Mouse (Mus musculus) heart, embryonic 15.5 days (tissue): Measurements from ENCODE around the gene Nmnat1. TPM values are rescaled to one million over a fixed set of nuclear protein-coding genes. Genes with fewer than 3 reads are reported as not detected.

Experiments
- ATAC-seq: fragments of 200-750 bp; cut with Nextera tagmentation; replicated peaks from 2 replicates; pipeline ENCODE4 v1.8.0; 2017; ENCODE audit warnings: low read depth, moderate TSS enrichment; ENCODE audit not compliant: insufficient number of reproducible peaks, insufficient read depth, low FRiP score
- H3K27ac ChIP-seq: fragments of 300-500 bp; sonication (generic); 2 replicates; pipeline ENCODE4 v1.5.1; 2015; ENCODE audit warnings: mild to moderate bottlenecking, inconsistent platforms
- H3K27me3 ChIP-seq: fragments of 300-500 bp; sonication (generic); 2 replicates; pipeline ENCODE4 v1.6.1; 2015; ENCODE audit warnings: inconsistent platforms
- H3K36me3 ChIP-seq: fragments of 300-500 bp; sonication (generic); 2 replicates; pipeline ENCODE4 v1.6.1; 2015; ENCODE audit warnings: mild to moderate bottlenecking, inconsistent platforms
- H3K4me1 ChIP-seq: fragments of 300-500 bp; sonication (generic); replicated peaks from 2 replicates; pipeline ENCODE4 v1.6.1; 2015; ENCODE audit warnings: inconsistent platforms
- H3K4me2 ChIP-seq: fragments of 300-500 bp; sonication (generic); 2 replicates; pipeline ENCODE4 v1.6.1; 2015; ENCODE audit warnings: inconsistent platforms, mild to moderate bottlenecking, moderate library complexity
- H3K4me3 ChIP-seq: fragments of 300-500 bp; sonication (generic); 2 replicates; pipeline ENCODE4 v1.5.1; 2015; ENCODE audit warnings: mild to moderate bottlenecking, inconsistent platforms
- H3K9ac ChIP-seq: fragments of 300-500 bp; sonication (generic); 2 replicates; pipeline ENCODE4 v1.6.1; 2015; ENCODE audit warnings: mild to moderate bottlenecking, inconsistent platforms
- H3K9me3 ChIP-seq: fragments of 300-500 bp; sonication (generic); replicated peaks from 2 replicates; pipeline ENCODE4 v1.6.1; 2016; ENCODE audit warnings: inconsistent platforms
- WGBS: fragments of 180-500 bp; shearing (Covaris S2); methylation state at CpG from one replicate; pipeline ENCODE4 v1.1.7; 2015; ENCODE audit warnings: mixed read lengths; 5-methylcytosine and 5-hydroxymethylcytosine counted together
- polyA plus RNA-seq: library from polyadenylated mRNA; unstranded; fragments of >200 nt; fragmentation: Nextera tagmentation; extraction: Ambion mirVana; gene quantifications from 2 replicates; pipeline ENCODE4 v1.2.1, GENCODE M21; 2015

Nmnat1 gene
- polyA plus RNA-seq, 1 experiment from 2014 or later: 12.7 TPM

- no peak overlapping the region for H3K9ac ChIP-seq
- no peak overlapping the region for H3K4me2 ChIP-seq
- 63% methylated on average over 7 of the region's 7 CpGs for WGBS
- ATAC-seq: no peak
- no peaks in the 10 kb centered on the region for H3K27me3 ChIP-seq
- H3K4me3 ChIP-seq: no peak overlapping the region
- H3K36me3 ChIP-seq: no peaks in the 10 kb centered on the region
- no peaks in the 10 kb centered on the region for H3K9me3 ChIP-seq
- H3K27ac ChIP-seq: no peak overlapping the region
- H3K4me1 ChIP-seq: no peaks in the 10 kb centered on the region
Measured at GRCm38 (mm10) chr4:149512072-149512471, 27.1 kb upstream of the Nmnat1 start.

GRCm38 (mm10) chr4:149511221-149511646 is 26.2 kb upstream of the Nmnat1 start:
- H3K27me3 ChIP-seq: no peaks in the 10 kb centered on the region
- 52% methylated on average over 6 of the region's 6 CpGs for WGBS
- ATAC-seq: no peak
- no peak overlapping the region for H3K4me2 ChIP-seq
- H3K9me3 ChIP-seq: no peaks in the 10 kb centered on the region
- no peaks in the 10 kb centered on the region for H3K4me1 ChIP-seq
- H3K36me3 ChIP-seq: no peaks in the 10 kb centered on the region
- H3K27ac ChIP-seq: no peak overlapping the region
- no peak overlapping the region for H3K4me3 ChIP-seq
- no peak overlapping the region for H3K9ac ChIP-seq

GRCm38 (mm10) chr4:149506904-149507303 is 21.9 kb upstream of the Nmnat1 start:
- WGBS: 75% methylated on average over 3 of the region's 3 CpGs
- Histone ChIP-seq H3K4me2 (no peak overlapping the region), H3K4me1 (no peaks in the 10 kb centered on the region), H3K36me3 (no peaks in the 10 kb centered on the region), H3K27ac (no peak overlapping the region), H3K4me3 (no peak overlapping the region), H3K27me3 (no peaks in the 10 kb centered on the region), H3K9ac (no peak overlapping the region), H3K9me3 (no peaks in the 10 kb centered on the region)
- ATAC-seq: no peak

- no peak overlapping the region for H3K4me2 ChIP-seq
- 70% methylated on average over 14 of the region's 15 CpGs for WGBS
- H3K27me3 ChIP-seq: no peaks in the 10 kb centered on the region
- no peak for ATAC-seq
- H3K36me3 ChIP-seq: peaks cover 3% of the 10 kb centered on the region; the same call in 1 of the 2 replicates
- no peak overlapping the region for H3K4me3 ChIP-seq
- no peaks in the 10 kb centered on the region for H3K9me3 ChIP-seq
- H3K4me1 ChIP-seq: no peaks in the 10 kb centered on the region
- H3K27ac ChIP-seq: no peak overlapping the region
- H3K9ac ChIP-seq: no peak overlapping the region
Measured at GRCm38 (mm10) chr4:149505261-149505967, 20.4 kb upstream of the Nmnat1 start.

- no peak overlapping the region for H3K4me3 ChIP-seq
- H3K4me1 ChIP-seq: no peaks in the 10 kb centered on the region
- 43% methylated on average over 3 of the region's 3 CpGs for WGBS
- H3K9ac ChIP-seq: no peak overlapping the region
- H3K27ac ChIP-seq: no peak overlapping the region
- no peaks in the 10 kb centered on the region for H3K27me3 ChIP-seq
- no peak overlapping the region for H3K4me2 ChIP-seq
- peaks cover 8% of the 10 kb centered on the region for H3K36me3 ChIP-seq
- ATAC-seq: no peak
- no peaks in the 10 kb centered on the region for H3K9me3 ChIP-seq
Measured at GRCm38 (mm10) chr4:149504858-149505257, 19.9 kb upstream of the Nmnat1 start.

GRCm38 (mm10) chr4:149504363-149504762 is 19.4 kb upstream of the Nmnat1 start:
- H3K36me3 ChIP-seq: peaks cover 8% of the 10 kb centered on the region
- no peak overlapping the region for H3K4me3 ChIP-seq
- H3K27ac ChIP-seq: no peak overlapping the region
- no peaks in the 10 kb centered on the region for H3K9me3 ChIP-seq
- H3K4me2 ChIP-seq: no peak overlapping the region
- ATAC-seq: no peak
- 78% methylated on average over 5 of the region's 5 CpGs for WGBS
- H3K4me1 ChIP-seq: no peaks in the 10 kb centered on the region
- no peak overlapping the region for H3K9ac ChIP-seq
- no peaks in the 10 kb centered on the region for H3K27me3 ChIP-seq

- no peak overlapping the region for H3K27ac ChIP-seq
- no peak overlapping the region for H3K4me2 ChIP-seq
- ATAC-seq: no peak
- no peaks in the 10 kb centered on the region for H3K9me3 ChIP-seq
- no peaks in the 10 kb centered on the region for H3K27me3 ChIP-seq
- H3K4me1 ChIP-seq: no peaks in the 10 kb centered on the region
- WGBS: 74% methylated on average over 5 of the region's 5 CpGs
- H3K4me3 ChIP-seq: no peak overlapping the region
- H3K36me3 ChIP-seq: peaks cover 41% of the 10 kb centered on the region
- H3K9ac ChIP-seq: no peak overlapping the region
Measured at GRCm38 (mm10) chr4:149499790-149500189, 14.8 kb upstream of the Nmnat1 start.

- Histone ChIP-seq H3K27me3 (no peaks in the 10 kb centered on the region), H3K36me3 (peaks cover 50% of the 10 kb centered on the region), H3K4me2 (no peak overlapping the region), H3K4me3 (no peak overlapping the region), H3K9me3 (no peaks in the 10 kb centered on the region), H3K4me1 (no peaks in the 10 kb centered on the region), H3K27ac (no peak overlapping the region), H3K9ac (no peak overlapping the region)
- no peak for ATAC-seq
- 80% methylated on average over 8 of the region's 8 CpGs for WGBS
Measured at GRCm38 (mm10) chr4:149498901-149499300, 13.9 kb upstream of the Nmnat1 start.

GRCm38 (mm10) chr4:149496612-149497011 is 11.6 kb upstream of the Nmnat1 start:
- H3K27me3 ChIP-seq: no peaks in the 10 kb centered on the region
- no peaks in the 10 kb centered on the region for H3K9me3 ChIP-seq
- ATAC-seq: no peak
- peaks cover 62% of the 10 kb centered on the region for H3K36me3 ChIP-seq
- H3K4me3 ChIP-seq: no peak overlapping the region
- H3K27ac ChIP-seq: no peak overlapping the region
- WGBS: 87% methylated on average over 2 of the region's 2 CpGs
- H3K4me2 ChIP-seq: no peak overlapping the region
- no peaks in the 10 kb centered on the region for H3K4me1 ChIP-seq
- no peak overlapping the region for H3K9ac ChIP-seq

GRCm38 (mm10) chr4:149491151-149491550 is 6.1 kb upstream of the Nmnat1 start:
- Histone ChIP-seq H3K27me3 (no peaks in the 10 kb centered on the region), H3K9ac (no peak overlapping the region), H3K4me3 (no peak overlapping the region), H3K9me3 (no peaks in the 10 kb centered on the region), H3K4me2 (no peak overlapping the region), H3K27ac (no peak overlapping the region), H3K36me3 (peaks cover 78% of the 10 kb centered on the region), H3K4me1 (peaks cover 9% of the 10 kb centered on the region; the same call in 1 of the 2 replicates)
- 98% methylated on average over 3 of the region's 3 CpGs for WGBS
- ATAC-seq: no peak

GRCm38 (mm10) chr4:149489415-149490240 is 4.6 kb upstream of the Nmnat1 start:
- H3K4me2 ChIP-seq: no peak overlapping the region
- peaks cover 66% of the 10 kb centered on the region for H3K36me3 ChIP-seq
- H3K27me3 ChIP-seq: no peaks in the 10 kb centered on the region
- peaks cover 11% of the 10 kb centered on the region; the same call in 1 of the 2 replicates for H3K4me1 ChIP-seq
- no peak overlapping the region for H3K27ac ChIP-seq
- no peak overlapping the region for H3K9ac ChIP-seq
- H3K9me3 ChIP-seq: no peaks in the 10 kb centered on the region
- no peak for ATAC-seq
- 90% methylated on average over 14 of the region's 14 CpGs for WGBS
- H3K4me3 ChIP-seq: no peak overlapping the region
